Mouse (Mus musculus) bone marrow macrophage, adult 2 months (primary cell): ENCODE measurements around the gene Mtnr1b.

Source experiments
- CTCF ChIP-seq: IDR thresholded peaks from 2 replicates; pipeline ENCODE4 v1.5.1; 2012; ENCODE audit warnings: low read depth, mild to moderate bottlenecking, low read length, moderate library complexity
- POLR2A ChIP-seq: IDR thresholded peaks from 2 replicates; pipeline ENCODE4 v1.6.1; 2012; ENCODE audit warnings: mild to moderate bottlenecking, low read depth, low read length, borderline replicate concordance

GRCm38 (mm10) chr9:15802413-15803027 lies 71.8 kb downstream of the Mtnr1b start:
- TF ChIP-seq CTCF (no peak), POLR2A (no peak)
